Mouse (Mus musculus) cerebellum, postnatal 14 days (tissue): ENCODE data around the gene Tesk2.
"Not testable (repeated sequence)": the region's sequence is repeated elsewhere in the genome, so short reads cannot be mapped to it uniquely, and the experiment has no call there.

Experiments used
- DNase-seq, 2 experiments: peaks; one replicate each; pipeline ENCODE4 v3.0.0; 2021; ENCODE audit warnings: mixed read lengths in 2 of 2

Gene Tesk2

DNA sequence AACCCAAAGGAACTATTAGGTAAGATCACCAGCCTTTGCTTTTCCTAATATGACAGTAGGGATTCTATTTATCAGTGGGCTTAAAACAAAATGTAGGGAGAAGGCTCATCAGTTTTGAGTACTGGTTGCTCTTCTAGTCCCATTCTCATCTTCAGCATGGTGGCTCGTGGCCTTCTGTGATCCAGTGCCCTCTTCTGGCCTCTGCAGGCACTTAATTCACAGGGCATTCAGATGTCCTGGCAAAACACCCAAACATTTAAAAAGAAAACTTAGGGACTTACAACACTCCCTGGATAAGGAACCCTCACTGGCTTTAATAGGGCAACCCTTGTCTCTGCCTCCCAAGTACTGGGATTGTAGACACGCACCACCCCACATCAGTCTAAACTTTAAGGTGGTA, 73.5 kb downstream of the Tesk2 start:
- no peak for DNase-seq

DNA sequence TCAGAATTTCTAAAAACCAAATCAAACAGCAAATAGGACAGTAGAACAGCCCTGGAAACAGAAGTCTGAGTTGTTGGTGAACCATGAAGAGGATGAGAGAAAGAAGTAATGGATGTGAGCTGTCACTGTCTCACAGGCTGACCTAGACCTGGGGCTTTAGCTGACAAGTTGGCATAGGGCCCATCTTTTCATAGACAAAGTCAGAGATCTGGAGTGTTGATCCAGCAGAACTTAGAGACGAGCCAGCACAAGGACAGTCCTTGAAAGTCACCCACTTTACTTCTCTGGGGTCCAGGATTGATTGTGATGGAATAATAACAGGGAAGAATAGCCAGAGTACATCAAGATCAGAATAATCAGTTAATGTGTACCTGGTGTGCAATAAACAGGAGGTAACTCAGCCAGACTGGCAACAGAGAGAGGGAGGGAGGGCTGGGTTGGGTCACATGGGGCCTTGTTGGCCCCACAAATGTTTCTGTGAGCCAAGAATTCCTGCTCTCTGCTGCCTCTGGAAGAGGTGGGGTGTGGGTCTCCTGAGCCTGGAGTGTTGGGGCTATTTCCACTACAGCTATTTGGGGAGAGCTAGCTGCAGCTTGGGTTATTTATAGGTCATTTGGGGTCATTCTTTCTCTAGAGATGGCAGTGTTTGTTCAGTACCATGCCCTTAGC, 75.8 kb downstream of the Tesk2 start:
- DNase-seq: no peak

DNA sequence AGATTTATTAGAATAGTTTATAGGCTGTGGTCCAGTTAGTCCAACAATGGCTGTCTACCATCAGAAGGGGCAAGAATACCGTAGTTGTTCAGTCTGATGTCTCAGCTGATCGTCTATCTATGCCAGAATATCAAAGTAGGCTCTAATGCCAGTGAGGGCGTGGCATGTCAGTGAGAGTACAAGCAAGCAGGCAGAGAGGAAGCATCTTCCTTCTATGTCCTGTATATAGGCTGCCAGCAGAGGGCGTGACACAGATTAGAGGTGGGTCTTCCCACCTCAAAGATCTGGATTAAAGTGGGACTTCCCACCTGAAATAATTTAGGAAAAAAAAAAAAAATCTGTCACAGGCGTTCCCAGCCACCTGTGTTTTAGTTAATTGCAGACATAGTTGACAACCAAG, 79.2 kb downstream of the Tesk2 start:
- peak in 1 of 2 experiments; percentile 53 for DNase-seq

DNA sequence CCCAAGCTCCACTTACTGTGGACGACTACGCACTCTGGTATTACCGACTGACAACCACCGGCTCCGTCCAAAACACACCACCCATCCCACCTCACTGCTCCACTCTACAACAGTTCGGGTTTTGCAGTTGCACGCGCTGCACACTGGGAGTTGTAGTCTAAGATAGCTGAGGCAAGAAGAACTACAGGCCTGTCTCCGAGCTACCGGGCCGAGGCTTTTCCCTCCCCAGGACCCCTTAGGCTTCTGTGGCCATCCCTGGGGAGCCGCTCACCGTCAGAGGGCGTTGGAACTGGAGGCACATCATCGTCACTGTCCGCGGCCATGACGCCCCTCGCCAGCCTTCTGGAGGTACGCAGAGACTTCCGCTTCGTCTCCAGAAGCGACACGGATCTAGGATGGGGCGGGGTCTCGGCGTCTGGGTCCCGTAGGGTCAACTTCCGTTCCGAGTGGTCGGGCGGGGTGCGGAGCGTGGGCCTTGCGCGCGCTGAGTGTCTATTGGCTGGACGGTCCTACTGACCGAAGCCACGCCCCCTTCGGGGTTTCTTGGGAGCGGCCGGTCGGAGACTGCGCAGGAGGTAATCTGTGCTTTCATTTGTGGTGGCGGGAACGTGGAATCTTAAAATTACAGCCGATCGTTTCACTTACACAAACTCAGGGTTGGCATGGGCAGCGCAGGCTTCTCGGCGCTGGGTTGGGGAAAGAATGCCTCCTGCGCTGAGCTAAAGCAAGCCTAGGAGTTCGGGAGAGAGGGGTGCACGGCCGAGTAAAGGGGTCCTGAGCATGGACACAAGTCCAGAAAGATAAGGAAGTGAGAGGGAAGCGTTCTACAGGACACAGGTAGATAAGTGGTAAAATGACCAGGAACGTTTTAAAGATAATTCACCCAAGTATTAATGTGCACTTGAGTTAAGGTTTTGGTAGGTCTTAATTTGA, 86.7 kb downstream of the Tesk2 start, which contains the start of the genes Toe1 and Mutyh:
Gene Toe1 (minus strand): TSS at position 444 of the 933 bp plus-strand sequence.
Gene Mutyh (plus strand): TSS at position 527 of the 933 bp plus-strand sequence.
- peak; percentile 95 to 97 for DNase-seq

DNA sequence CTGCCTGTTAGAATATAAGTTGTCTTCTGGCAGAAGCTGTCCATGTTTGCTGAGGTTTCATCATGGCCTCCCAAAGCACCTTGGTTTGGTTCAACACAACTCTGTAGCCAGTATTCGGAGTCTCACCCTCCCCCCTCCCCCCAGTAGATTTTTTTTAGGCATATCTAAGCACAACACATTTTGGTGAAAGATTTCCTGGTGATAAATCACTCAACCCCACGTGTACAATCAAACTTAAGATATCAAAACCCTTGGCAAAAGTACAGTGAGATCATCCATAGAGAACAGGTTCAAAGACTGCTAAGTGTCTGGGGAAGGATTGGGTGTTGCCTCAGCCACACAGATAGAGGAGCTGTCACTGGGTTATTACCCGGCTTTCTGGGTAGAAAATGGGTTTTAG, 90.3 kb downstream of the Tesk2 start:
- no peak for DNase-seq

DNA sequence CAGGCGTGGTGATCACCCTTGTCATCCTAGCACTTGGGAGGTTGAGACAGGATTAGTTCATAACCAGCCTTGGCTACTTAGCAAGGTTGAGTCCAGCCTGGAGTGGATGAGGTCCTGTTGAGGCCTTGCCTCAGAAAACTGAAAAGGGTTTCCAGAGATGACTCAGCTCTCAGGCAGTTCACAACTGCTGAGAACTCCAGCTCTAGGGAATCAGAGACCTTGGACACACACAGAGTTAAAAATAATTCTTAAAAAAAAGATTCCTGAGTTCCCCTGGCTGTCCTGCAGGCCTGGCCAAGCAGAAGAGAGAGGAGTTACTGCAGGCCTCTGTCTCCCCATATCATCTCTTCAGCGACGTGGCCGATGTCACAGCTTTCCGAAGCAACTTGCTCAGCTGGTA, 94.5 kb downstream of the Tesk2 start:
- DNase-seq: no peak

DNA sequence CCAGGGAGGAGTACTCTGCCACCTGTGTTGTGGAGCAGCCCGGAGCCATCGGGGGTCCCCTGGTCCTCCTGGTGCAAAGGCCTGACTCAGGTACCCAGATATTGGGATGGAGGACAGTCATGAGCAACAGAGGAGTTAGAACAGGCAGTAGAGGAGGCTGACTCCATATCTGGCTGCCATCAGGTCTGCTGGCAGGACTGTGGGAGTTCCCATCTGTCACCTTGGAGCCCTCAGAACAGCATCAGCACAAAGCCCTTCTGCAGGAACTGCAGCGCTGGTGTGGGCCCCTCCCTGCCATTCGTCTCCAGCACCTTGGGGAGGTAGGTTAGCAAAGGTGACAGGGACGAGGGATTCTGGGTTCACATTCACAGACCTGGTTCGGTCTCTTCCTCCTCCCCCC, 96.7 kb downstream of the Tesk2 start:
- DNase-seq: peak; percentile 66 to 74

DNA sequence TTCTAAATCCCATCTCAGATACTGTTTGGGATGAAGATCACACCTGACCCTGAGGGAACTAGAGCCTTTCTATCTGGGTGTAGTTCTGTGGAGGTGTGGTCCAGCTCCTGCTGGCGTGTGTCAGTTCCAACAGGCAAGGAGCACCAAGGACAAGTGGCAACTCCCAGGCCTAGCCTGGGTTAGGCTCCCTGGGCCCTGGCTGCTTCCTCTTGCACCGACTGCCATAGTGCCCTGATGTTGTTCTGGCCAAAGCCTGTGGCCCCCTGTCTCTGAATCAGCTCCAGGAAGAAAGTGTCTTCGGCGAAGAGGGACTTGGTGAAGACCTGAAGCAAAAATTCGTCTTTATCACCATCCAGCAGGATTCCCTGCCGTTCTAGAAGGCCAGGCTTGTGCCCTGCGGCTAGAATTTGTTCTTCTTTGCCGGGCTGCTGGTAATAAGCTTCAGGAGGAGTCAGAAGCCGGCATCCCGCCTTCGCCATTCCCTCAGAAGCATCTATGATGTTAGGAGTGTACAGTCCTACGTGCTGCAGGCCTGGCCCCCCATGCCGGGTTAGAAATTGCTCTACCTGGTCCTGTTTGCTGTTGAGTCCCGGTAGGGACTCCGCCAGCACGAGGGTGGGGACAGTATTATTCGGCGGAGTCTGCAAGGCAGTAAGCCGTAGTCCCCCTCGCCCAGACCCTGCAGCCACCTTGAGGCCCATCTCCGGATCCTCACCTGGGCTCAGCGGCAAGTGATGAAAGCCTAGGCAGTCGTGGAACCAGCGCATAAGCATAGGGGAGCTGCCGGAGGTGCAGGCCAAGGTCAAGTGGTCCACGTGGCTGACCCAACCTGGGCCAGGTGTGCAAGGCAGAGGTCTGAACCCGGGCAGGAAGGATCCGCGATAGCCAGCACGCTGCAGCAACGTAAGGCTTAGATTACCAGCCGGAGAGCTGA, 99.5 kb downstream of the Tesk2 start:
- DNase-seq: no peak

DNA sequence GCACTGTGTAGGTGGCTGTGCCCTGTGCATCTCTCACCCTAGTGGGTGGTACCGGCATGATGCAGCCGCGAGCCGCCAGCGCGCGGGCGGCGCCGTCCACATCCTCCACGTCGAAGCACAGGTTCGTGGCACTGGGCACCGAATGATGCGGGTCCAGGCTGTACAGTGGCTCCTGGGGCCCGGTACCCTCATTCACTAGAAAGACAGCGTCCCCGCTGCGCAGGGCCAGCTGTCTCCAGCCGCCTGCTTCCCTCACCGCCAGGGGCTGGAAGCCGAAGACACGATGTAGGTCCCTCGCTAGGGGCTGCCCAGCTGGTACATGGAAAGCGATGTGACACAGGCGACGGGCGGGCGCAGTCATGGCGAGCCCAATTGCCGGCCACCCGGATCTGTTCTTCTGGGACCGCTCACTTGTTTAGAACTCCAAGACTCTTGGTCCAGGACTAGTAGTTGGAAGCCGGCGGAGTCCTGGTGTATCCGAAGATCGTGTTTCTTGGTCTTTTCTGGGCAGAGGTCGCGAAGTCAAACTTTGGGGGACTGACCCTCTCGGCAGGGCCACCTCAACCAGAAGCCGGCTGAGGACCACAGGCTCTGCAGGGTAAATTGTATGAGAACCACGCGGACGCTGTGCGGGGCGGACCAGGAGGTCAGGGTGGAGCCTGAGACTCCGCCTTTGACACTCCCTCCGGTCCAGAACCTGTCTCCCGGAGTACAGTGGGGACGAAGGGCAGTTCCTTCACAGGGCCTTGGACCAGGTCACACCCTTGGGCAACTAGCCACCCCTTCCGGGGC, 100.3 kb downstream of the Tesk2 start:
- DNase-seq: peak; percentile 71 to 73

DNA sequence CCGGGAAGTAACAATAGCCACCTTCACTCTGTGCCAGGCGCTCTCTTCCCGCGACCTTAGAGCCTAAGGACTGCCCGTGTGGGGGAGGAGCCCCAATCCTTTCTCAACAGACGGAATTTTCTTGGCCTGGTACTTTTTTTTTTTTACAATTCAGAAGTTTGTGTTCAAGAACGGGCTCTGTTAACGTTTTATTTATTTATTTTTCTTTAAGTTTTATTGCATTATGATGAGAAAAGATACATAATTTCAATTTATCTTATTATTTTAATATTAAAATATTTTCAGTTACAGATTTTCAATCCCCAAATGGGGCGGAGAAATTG, 100.9 kb downstream of the Tesk2 start, which contains the start of gene Hpdl:
Gene Hpdl (minus strand): TSS at position 14 of the 323 bp plus-strand sequence.
- no peak for DNase-seq

DNA sequence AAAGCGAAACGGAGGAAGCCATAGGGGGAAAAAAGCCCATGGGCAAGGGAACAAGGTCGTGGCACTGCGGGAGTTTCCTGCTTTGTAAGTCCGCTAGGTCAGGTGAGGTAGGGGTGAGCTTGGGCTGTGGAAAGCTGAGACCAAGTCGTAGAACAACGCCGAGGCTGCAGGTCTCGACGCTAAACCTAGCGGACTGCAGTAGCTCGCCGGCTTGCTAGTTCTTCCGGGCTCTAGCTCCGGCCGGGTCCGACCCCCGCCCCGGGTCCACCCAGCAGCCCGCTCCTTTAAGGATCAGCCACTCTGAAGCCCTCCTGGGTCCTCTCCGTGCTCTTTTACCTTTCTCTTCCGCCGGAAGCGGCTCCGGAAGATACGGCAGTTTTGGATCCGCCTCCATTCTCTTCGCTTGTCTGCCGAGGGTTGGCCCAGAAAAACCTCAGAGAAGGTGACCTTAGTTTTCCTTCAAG, 103.8 kb downstream of the Tesk2 start:
- DNase-seq: peak; percentile 80 to 84

DNA sequence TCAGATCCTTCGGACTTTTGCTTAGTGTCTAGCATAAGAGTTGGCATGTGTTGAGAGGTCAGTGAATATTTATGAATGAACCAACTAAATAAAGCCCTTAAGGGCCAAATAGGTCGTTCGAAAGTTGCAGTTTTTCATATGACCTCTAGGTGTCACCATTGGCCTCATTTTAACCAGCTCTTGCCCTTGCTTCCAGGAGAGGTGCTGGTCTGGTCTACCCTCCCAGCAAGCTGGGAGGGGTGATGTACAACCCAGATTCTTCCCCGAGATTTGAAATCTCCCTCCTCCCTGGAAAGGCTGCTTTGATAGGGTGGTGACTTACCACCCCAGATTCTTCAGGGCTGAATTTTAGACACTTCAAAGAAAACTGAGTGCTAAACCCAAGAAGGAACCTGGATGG, 107.1 kb downstream of the Tesk2 start:
- DNase-seq: peak; percentile 46 to 69

DNA sequence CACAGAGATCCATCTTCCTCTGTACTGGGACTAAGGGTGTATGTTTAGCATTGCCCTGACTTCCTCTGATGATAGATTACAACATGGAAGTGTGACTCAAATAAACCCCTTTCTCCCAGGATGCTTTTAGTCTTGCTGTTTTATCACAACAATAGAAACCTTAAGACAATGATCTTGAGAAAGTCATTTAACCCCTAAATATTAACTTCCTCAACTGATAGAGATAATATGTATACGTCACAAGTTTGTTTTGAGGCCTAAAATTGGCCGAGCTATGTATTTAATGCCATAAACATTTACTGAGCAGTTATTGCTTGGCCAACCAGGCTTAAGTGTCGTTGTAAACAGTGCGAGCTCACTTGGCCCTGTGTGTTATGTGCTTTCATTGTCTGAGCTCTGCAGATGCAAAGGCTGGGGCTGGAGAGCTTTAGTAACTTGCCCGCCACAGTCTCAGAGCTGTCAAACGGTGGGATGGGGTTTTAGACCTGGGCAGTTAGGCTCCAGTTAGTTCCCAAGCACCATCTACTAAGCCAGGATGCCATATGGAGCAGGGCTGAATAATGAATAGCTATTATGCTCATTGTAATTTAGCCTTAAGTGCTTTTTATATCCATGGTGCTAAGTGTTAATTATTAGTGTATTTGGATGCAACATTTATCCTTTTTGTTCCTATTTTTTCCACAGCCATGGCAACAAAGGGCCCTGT, 108.8 kb downstream of the Tesk2 start:
- DNase-seq: no peak

DNA sequence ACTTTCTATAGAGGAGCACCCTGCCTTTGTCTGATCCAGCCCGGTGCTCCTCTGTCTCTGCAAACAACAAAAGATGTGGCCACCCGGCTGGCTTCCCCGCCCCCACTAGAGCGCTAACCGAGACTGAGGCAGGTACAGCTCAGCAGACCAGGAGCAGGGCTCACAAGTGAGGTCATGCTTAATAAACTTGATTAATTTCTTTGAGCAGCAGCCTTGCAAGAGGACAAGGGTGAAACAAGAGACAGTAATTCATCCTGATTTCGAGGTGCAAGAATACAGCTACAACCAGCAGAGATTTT, 109.3 kb downstream of the Tesk2 start:
- DNase-seq: no peak

DNA sequence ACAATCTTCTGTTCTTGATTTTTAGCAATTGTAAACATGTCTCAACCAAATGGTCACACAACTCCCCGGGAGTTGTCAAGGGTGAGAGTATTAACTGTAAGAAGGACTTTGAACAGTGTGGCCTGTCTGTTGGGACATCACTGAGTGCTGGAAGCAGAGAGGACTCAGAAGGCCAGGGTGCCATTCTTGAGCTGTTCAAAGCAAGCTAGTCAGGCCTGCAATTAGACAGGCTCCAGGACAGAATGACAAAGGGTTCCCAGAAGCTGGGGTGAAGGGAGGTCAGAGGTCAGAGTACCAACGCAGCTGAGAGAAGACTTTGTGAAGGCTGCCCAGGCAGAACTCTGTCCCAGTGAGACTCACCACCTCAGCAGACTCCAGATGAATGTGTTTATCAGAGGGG, 118.3 kb downstream of the Tesk2 start:
- no peak for DNase-seq

DNA sequence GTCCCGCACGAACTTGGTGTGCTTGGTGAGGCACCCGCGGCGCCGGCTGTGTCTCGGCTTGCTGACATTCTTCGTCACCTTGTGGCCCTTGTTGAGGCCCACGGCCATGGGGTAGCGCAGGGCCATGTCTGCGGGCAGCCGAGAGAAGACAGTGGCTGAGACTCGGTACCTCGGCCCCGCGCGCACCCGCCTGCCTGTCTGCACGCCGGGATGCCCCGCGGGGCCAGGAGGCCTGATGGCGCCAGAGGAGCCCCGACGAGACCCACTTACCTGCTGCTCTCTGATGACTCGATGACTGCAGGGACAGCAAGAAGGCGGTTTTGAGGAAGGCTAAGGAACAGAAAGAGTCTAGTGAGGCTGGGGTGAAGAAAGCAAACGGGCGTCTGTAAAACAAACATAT, 119.3 kb downstream of the Tesk2 start:
- DNase-seq: not testable (repeated sequence)

DNA sequence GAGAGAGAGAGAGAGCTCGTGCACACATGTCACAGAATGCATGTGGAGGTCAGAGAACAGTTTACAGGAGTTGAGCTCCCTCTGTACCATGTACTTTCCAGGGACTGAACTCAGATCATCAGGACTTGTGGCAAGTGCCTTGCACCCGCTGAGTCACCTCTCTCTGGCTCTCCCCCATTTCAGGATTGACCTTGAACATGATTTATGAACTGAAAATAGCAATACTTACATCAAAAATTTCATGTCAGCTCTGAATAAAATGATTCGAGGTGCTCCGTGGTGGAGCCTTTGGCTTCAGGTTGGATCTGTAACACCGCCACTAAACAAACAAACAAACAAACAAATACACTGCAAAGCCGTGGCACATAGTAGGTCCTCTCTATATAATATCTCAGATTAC, 120.1 kb downstream of the Tesk2 start:
- DNase-seq: no peak

DNA sequence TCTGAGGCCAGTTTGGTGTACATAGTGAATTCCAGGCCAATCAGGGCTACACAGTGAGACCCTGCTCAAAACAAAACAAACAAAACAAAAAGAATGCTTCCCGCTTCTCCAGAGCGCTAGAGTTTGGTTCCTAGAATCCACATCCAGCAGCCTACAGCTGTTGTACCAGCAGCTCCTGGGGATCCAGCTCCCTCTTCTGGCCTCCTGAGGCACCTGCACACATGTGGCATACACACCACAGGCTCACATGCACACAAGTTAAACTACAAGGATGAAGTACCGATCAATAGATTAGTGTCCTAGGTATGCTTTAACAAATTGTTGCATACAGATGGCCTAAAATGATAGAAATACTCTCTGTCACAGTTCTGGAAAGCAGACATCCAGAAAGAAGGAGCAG, 123.6 kb downstream of the Tesk2 start:
- DNase-seq: no peak

DNA sequence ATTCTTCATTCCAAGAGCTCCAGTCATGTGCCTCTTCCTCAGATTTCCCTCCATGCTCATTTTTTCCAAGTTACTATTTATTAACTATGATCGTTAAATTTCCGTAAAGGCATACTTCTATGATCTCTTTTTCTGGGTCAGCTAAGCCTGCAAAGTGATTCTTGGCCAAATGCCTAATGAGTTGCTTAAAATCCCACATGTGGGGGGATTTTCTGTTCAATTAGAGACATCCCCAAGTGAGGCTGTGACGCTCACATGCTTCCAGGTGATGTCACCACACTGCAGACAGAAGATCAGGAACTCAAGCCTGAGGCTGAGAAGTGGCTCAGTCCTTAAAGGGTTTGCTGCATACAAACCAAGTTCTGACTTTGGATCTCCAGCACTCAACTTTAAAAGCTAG, 129.2 kb downstream of the Tesk2 start:
- DNase-seq: no peak

DNA sequence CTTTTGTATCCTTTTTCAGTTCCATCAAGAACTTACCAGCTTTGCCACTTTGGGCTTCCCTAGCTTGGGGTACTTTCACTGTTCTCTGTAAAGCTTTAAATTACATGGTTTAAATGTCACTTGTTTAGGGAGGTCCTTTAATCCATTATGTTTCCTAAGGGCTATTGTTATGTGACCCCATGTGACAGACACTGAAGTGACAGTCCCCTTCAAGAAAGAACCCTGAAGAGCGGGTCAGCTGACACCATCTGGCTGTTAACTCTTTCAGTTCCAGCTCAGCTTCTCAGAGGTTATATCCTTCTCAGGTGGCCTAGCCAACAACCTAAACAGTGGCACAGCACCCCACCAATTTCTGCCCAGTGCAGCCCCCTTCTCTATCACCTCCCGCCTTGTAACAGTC, 133.5 kb downstream of the Tesk2 start:
- no peak for DNase-seq
